Mouse (Mus musculus) gastrocnemius, adult 2 months (tissue): Measurements from ENCODE around the gene Nos1. TPM values are rescaled to one million over a fixed set of nuclear protein-coding genes. Genes with fewer than 3 reads are reported as not detected.
A peak's percentile ranks its signal among the peaks of the same experiment; 100 is the strongest.

Experiments
- DNase-seq: peaks from one replicate; pipeline ENCODE4 v3.0.0; 2022
- H3K27ac ChIP-seq: fragments of 200-600 bp; 2 replicates; pipeline ENCODE4 v1.8.1; 2022; ENCODE audit warnings: mild to moderate bottlenecking
- H3K4me3 ChIP-seq: fragments of 200-600 bp; 2 replicates; pipeline ENCODE4 v1.8.1; 2022; ENCODE audit warnings: mild to moderate bottlenecking, moderate library complexity
- CTCF ChIP-seq: fragments of 200-600 bp; IDR thresholded peaks from 2 replicates; pipeline ENCODE4 v1.8.1; 2022; ENCODE audit warnings: antibody characterized with exemption, mild to moderate bottlenecking, moderate library complexity
- intact Hi-C: fragments of 180-260 bp; cut with DNase I; formaldehyde crosslinking; loops from one replicate; pipeline ENCODE4 v1.15.1; 2025
- long read RNA-seq, 2 experiments: library from polyadenylated mRNA; stranded (forward); transcript quantifications; one replicate each; pipeline ENCODE4 v2.0.0; 2021
- total RNA-seq, 2 experiments: library from RNA; stranded (reverse); gene quantifications; 2 replicates each; pipeline ENCODE4 v1.2.3; 2021

The Nos1 gene
- 10 to 100 TPM; 50.9 to 64.4 TPM for total RNA-seq
- long read RNA-seq, experiment 1, full-length matches to known transcripts, result 1 of 25 reads
- long read RNA-seq, experiment 1, partial matches to known transcripts, result 2 of 25 reads
- long read RNA-seq, experiment 1, other reads (novel, unspliced or antisense), result 22 of 25 reads
- long read RNA-seq, experiment 2, partial matches to known transcripts, result 2 of 14 reads
- long read RNA-seq, experiment 2, other reads (novel, unspliced or antisense), result 12 of 14 reads

- H3K4me3 ChIP-seq, result peak within 1 kb of the TSS; percentile 72
- H3K27ac ChIP-seq, result peak within 1 kb of the TSS; percentile 93
- TF ChIP-seq CTCF, result peak; percentile 10
- DNase-seq, result peak; percentile 93
- intact Hi-C loops, result loop anchor here (1.0 kb wide), 1 partner anchor 22 kb away; no protein-coding TSS in a partner anchor
Measured at GRCm38 (mm10) chr5:117780681-117781080, at the start of gene Nos1. Gene Nos1, plus strand, starts transcription at chr5:117781032.

- no peak overlapping the region for H3K4me3 ChIP-seq
- H3K27ac ChIP-seq, result no peak overlapping the region
- DNase-seq, result no peak
- intact Hi-C loops, result no loop called here
- TF ChIP-seq CTCF, result no peak
Measured at GRCm38 (mm10) chr5:117731311-117731710, 49.5 kb upstream of the Nos1 start.

GRCm38 (mm10) chr5:117744654-117745178 is 36.1 kb upstream of the Nos1 start:
- Histone ChIP-seq H3K4me3 (no peak overlapping the region), H3K27ac (no peak overlapping the region)
- TF ChIP-seq CTCF, result no peak
- intact Hi-C loops, result no loop called here
- no peak for DNase-seq

- no peak for DNase-seq
- TF ChIP-seq CTCF, result no peak
- H3K27ac ChIP-seq, result no peak overlapping the region
- no peak overlapping the region for H3K4me3 ChIP-seq
- intact Hi-C loops, result no loop called here
Measured at GRCm38 (mm10) chr5:117749353-117749752, 31.5 kb upstream of the Nos1 start.

- intact Hi-C loops, result no loop called here
- no peak for TF ChIP-seq CTCF
- DNase-seq, result no peak
- Histone ChIP-seq H3K27ac (no peak overlapping the region), H3K4me3 (no peak overlapping the region)
Measured at GRCm38 (mm10) chr5:117757696-117758482, 22.9 kb upstream of the Nos1 start.

GRCm38 (mm10) chr5:117761181-117761832 is 19.5 kb upstream of the Nos1 start:
- no peak overlapping the region for H3K27ac ChIP-seq
- intact Hi-C loops, result no loop called here
- no peak for DNase-seq
- TF ChIP-seq CTCF, result peak; percentile 56
- no peak overlapping the region for H3K4me3 ChIP-seq

- H3K27ac ChIP-seq, result no peak overlapping the region
- DNase-seq, result peak; percentile 56
- no peak overlapping the region for H3K4me3 ChIP-seq
- no peak for TF ChIP-seq CTCF
- intact Hi-C loops, result no loop called here
Measured at GRCm38 (mm10) chr5:117764496-117764895, 16.3 kb upstream of the Nos1 start.

- intact Hi-C loops, result loop anchor here (5.0 kb wide), 1 partner anchor 63 kb away; no protein-coding TSS in a partner anchor
- Histone ChIP-seq H3K4me3 (no peak overlapping the region), H3K27ac (peak overlapping the region; percentile 93)
- DNase-seq, result peak; percentile 96
- no peak for TF ChIP-seq CTCF
Measured at GRCm38 (mm10) chr5:117779175-117779574, 1.7 kb upstream of the Nos1 start.

- H3K27ac ChIP-seq, result peak overlapping the region; percentile 93
- intact Hi-C loops, result no loop called here
- TF ChIP-seq CTCF, result no peak
- DNase-seq, result peak; percentile 46
- H3K4me3 ChIP-seq, result peak overlapping the region; percentile 72
Measured at GRCm38 (mm10) chr5:117781178-117781577, 346 bp downstream of the Nos1 start.

GRCm38 (mm10) chr5:117790071-117790470 is 9.2 kb downstream of the Nos1 start:
- intact Hi-C loops, result no loop called here

GRCm38 (mm10) chr5:117791875-117792274 is 11.0 kb downstream of the Nos1 start:
- no peak for DNase-seq
- intact Hi-C loops, result no loop called here
- H3K27ac ChIP-seq, result no peak overlapping the region

More at GRCm38 (mm10) chr5:117790071-117790470, 9.2 kb downstream of the Nos1 start:
- no peak overlapping the region for H3K4me3 ChIP-seq
- H3K27ac ChIP-seq, result peak overlapping the region; percentile 63
- no peak for TF ChIP-seq CTCF
- DNase-seq, result peak; percentile 74

GRCm38 (mm10) chr5:117800849-117801248 is 20.0 kb downstream of the Nos1 start:
- Histone ChIP-seq H3K27ac (peak overlapping the region; percentile 92), H3K4me3 (no peak overlapping the region)
- TF ChIP-seq CTCF, result no peak
- no peak for DNase-seq
- intact Hi-C loops, result no loop called here

More at GRCm38 (mm10) chr5:117791875-117792274, 11.0 kb downstream of the Nos1 start:
- TF ChIP-seq CTCF, result no peak
- no peak overlapping the region for H3K4me3 ChIP-seq
